Comparison of ENCODE assay signal across 7 mouse cellular contexts in the genomic region with DNA sequence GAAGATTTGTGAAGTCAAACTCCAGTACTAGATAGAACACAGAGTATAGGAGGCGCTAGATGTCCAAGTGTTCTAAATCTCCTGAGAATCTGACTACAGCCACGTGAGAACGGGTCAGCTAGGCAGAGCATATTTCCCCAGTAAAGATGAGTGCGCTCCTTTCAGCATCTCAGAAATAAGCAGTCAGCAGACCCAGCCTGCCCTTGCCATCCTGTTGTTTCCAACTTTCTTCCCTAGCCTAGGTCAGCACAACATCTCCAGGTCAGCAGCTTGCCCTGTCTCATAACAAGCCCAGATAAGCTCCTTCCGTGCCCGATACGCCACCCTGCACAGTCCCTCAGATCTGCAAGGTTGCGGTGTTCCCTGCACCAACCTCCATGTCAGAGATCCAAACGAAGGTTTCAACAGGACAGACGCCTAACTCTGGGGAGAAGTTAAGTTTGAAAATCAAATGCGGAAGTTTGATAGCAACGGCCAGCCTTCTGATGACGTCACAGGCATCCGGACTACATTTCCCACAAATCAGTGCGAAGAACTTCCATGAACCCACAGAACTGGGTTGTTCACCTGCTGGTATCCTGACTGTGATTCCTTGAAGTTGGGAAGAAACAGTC. TPM values are rescaled to one million over a fixed set of nuclear protein-coding genes. Genes with fewer than 3 reads are reported as not detected.
A peak's percentile ranks its signal among the peaks of the same experiment; 100 is the strongest.
DNase-seq lines count a peak whose midpoint lies in the region; ATAC-seq lines count a peak whose summit lies in the region.

Gene Gm28044, minus strand, starts transcription at position 406 of the 614 bp plus-strand sequence.
Gene Zfp953, minus strand, starts transcription at position 475 of the 614 bp plus-strand sequence.

- H3K27ac ChIP-seq in embryonic facial prominence, embryonic 11.5 days (replicated peaks; ENCODE audit: low read depth, low read length): no peak within 1 kb of the TSS
- H3K27ac ChIP-seq in limb, embryonic 10.5 days: peak within 1 kb of the TSS; percentile 85
- H3K27ac ChIP-seq in midbrain, embryonic 13.5 days: no peak within 1 kb of the TSS

- peak within 1 kb of the TSS; percentile 67 for H3K4me3 ChIP-seq in embryonic facial prominence, embryonic 11.5 days (ENCODE audit: low read depth, low read length)
- H3K4me3 ChIP-seq in limb, embryonic 10.5 days: peak within 1 kb of the TSS; percentile 73
- H3K4me3 ChIP-seq in midbrain, embryonic 13.5 days (replicated peaks): peak within 1 kb of the TSS; percentile 58

- H3K9me3 ChIP-seq in embryonic facial prominence, embryonic 11.5 days (replicated peaks; ENCODE audit: control insufficient read depth, low read length): no peaks in the 10 kb centered on the region
- no peaks in the 10 kb centered on the region for H3K9me3 ChIP-seq in limb, embryonic 10.5 days (replicated peaks)
- no peaks in the 10 kb centered on the region for H3K9me3 ChIP-seq in midbrain, embryonic 13.5 days

- H3K4me1 ChIP-seq in embryonic facial prominence, embryonic 11.5 days (ENCODE audit: control insufficient read depth, insufficient read depth, low read length): no peaks in the 10 kb centered on the region
- no peaks in the 10 kb centered on the region; the same call in 1 of the 2 replicates for H3K4me1 ChIP-seq in limb, embryonic 10.5 days
- peaks cover 10% of the 10 kb centered on the region for H3K4me1 ChIP-seq in midbrain, embryonic 13.5 days (replicated peaks)

- H3K9ac ChIP-seq in embryonic facial prominence, embryonic 11.5 days (replicated peaks; ENCODE audit: low read length): peak within 1 kb of the TSS; percentile 67
- H3K9ac ChIP-seq in midbrain, embryonic 13.5 days (replicated peaks): peak within 1 kb of the TSS; percentile 64

- H3K4me2 ChIP-seq in embryonic facial prominence, embryonic 11.5 days (ENCODE audit: low read depth, low read length): peak within 1 kb of the TSS; percentile 44
- peak within 1 kb of the TSS; percentile 73 for H3K4me2 ChIP-seq in midbrain, embryonic 13.5 days (replicated peaks)

- WGBS in embryonic facial prominence, embryonic 11.5 days: under 1% methylated on average over 15 of the region's 15 CpGs
- under 1% methylated on average over 15 of the region's 15 CpGs for WGBS in limb, embryonic 10.5 days
- under 1% methylated on average over 15 of the region's 15 CpGs for WGBS in midbrain, embryonic 13.5 days

- ATAC-seq in embryonic facial prominence, embryonic 11.5 days (replicated peaks; ENCODE audit: insufficient number of reproducible peaks, low FRiP score, low TSS enrichment, low read depth): peak; percentile 91
- ATAC-seq in granulocyte monocyte progenitor cell, adult 5-6 weeks (replicated peaks; ENCODE audit: poor library complexity, severe bottlenecking): peak; percentile 93
- ATAC-seq in midbrain, embryonic 13.5 days: peak; percentile 98

- H3K27me3 ChIP-seq in embryonic facial prominence, embryonic 11.5 days (ENCODE audit: control insufficient read depth, insufficient read depth, low read length): no peaks in the 10 kb centered on the region
- H3K27me3 ChIP-seq in limb, embryonic 10.5 days (ENCODE audit: low read depth, poor library complexity, severe bottlenecking): no peaks in the 10 kb centered on the region
- H3K27me3 ChIP-seq in midbrain, embryonic 13.5 days: no peaks in the 10 kb centered on the region

- DNase-seq in adrenal gland, postnatal 14 days: peak; percentile 91
- peak; percentile 95 for DNase-seq in embryonic facial prominence, embryonic 11.5 days (ENCODE audit: low spot score)
- peak; percentile 90 for DNase-seq in kidney, adult 11 months
- peak; percentile 82 for DNase-seq in limb, embryonic 10.5 days (ENCODE audit: low spot score)
- DNase-seq in spleen, adult 12 weeks (ENCODE audit: low spot score): peak; percentile 81

- no peaks in the 10 kb centered on the region for H3K36me3 ChIP-seq in embryonic facial prominence, embryonic 11.5 days (replicated peaks; ENCODE audit: control insufficient read depth, insufficient read depth, low read depth, low read length)
- no peaks in the 10 kb centered on the region for H3K36me3 ChIP-seq in limb, embryonic 10.5 days
- H3K36me3 ChIP-seq in midbrain, embryonic 13.5 days: no peaks in the 10 kb centered on the region

RNA-seq across cellular contexts. Expression of gene Gm28044, which starts in this region (rescaled TPM):
- 1.1 and 3.3 TPM in 2 replicates for total RNA-seq in adrenal gland, postnatal 14 days (2021)
- polyA plus RNA-seq in embryonic facial prominence, embryonic 11.5 days (2014; fragmentation: Nextera tagmentation; extraction: Ambion mirVana): not detected in 2 replicates
- total RNA-seq in granulocyte monocyte progenitor cell, adult 5-6 weeks (2014; fragmentation: Nextera tagmentation): 4.3 TPM in 1 of 2 replicates, not detected in the other
- 8.4 and 31.0 TPM in 2 replicates for total RNA-seq in granulocyte monocyte progenitor cell, adult 5-6 weeks (2017)
- not detected in 2 replicates for polyA plus RNA-seq in limb, embryonic 10.5 days (2016; fragmentation: Nextera tagmentation; extraction: Ambion mirVana)
- not detected in 2 replicates for polyA plus RNA-seq in midbrain, embryonic 13.5 days (2015; fragmentation: Nextera tagmentation; extraction: Ambion mirVana)

RNA-seq across cellular contexts. Expression of gene Zfp953, which starts in this region (rescaled TPM):
- total RNA-seq in adrenal gland, postnatal 14 days (2021): 2.7 and 4.0 TPM in 2 replicates
- polyA plus RNA-seq in embryonic facial prominence, embryonic 11.5 days (2014; fragmentation: Nextera tagmentation; extraction: Ambion mirVana): 1.4 and 1.9 TPM in 2 replicates
- 4.5 and 9.2 TPM in 2 replicates for total RNA-seq in granulocyte monocyte progenitor cell, adult 5-6 weeks (2014; fragmentation: Nextera tagmentation)
- total RNA-seq in granulocyte monocyte progenitor cell, adult 5-6 weeks (2017): 6.3 and 9.2 TPM in 2 replicates
- polyA plus RNA-seq in limb, embryonic 10.5 days (2016; fragmentation: Nextera tagmentation; extraction: Ambion mirVana): 0.93 and 1.2 TPM in 2 replicates
- polyA plus RNA-seq in midbrain, embryonic 13.5 days (2015; fragmentation: Nextera tagmentation; extraction: Ambion mirVana): 0.61 and 0.79 TPM in 2 replicates

Comparison
In these comparisons a context has a peak if more than half of its experiments do, and no peak if none do; other contexts are left out.
1. Peak in ATAC-seq, H3K4me3 ChIP-seq, H3K9ac ChIP-seq and H3K4me2 ChIP-seq in midbrain, embryonic 13.5 days; RNA of the genes that start here not detected or under 1 TPM.